Mouse (Mus musculus): ENCODE data around the gene Gm38392.

- no peak for TF ChIP-seq POLR2A (IDR thresholded peaks at IDR 0.05; ENCODE audit: low read depth, low read length)
- no peak for TF ChIP-seq CTCF (IDR thresholded peaks at IDR 0.05; ENCODE audit: borderline replicate concordance, insufficient read depth, low read length)
Observed at GRCm38 (mm10) chr3:88235616-88236015, 51.4 kb downstream of the Gm38392 start.
